Mouse (Mus musculus) Patski (cell line): Measurements from ENCODE around the gene Edn3. TPM values are rescaled to one million over a fixed set of nuclear protein-coding genes. Genes with fewer than 3 reads are reported as not detected.

Experiments used
- ATAC-seq: fragments of 100-300 bp; one replicate; pipeline ENCODE4 v1.8.0; 2021
- CTCF ChIA-PET: fragments of 350-600 bp; sonication (Branson Sonifier 250); formaldehyde crosslinking; loops from one replicate; lab custom pipeline; 2022; ENCODE audit warnings: inconsistent platforms; lab: Charles Lee
- POLR2A ChIA-PET: fragments of 350-600 bp; sonication (Branson Sonifier 250); formaldehyde crosslinking; loops from one replicate; lab custom pipeline; 2022; ENCODE audit warnings: antibody characterized with exemption, inconsistent platforms; lab: Charles Lee
- DNase-seq: peaks from one replicate; pipeline ENCODE4 v3.0.0-alpha.2; 2011; ENCODE audit warnings: low read depth, low spot score
- H3K27me3 ChIP-seq: fragments of 371-371 bp; one replicate; pipeline ENCODE4 v1.5.1; 2021
- CTCF ChIP-seq: fragments of 100-300 bp; IDR thresholded peaks from one replicate; pipeline ENCODE4 v1.5.1; 2021
- in situ Hi-C: fragments of 300-500 bp; cut with MboI; formaldehyde crosslinking; loops from 3 replicates; pipeline ENCODE4 v1.11.1; 2018; ENCODE audit warnings: low pct_unique_long_range_greater_than_20kb, mixed read lengths
- polyA plus RNA-seq: library from polyadenylated mRNA; unstranded; gene quantifications from one replicate; pipeline ENCODE4 v1.2.3, GENCODE M21; 2021

Edn3 gene
- not detected for polyA plus RNA-seq

GRCm38 (mm10) chr2:174760479-174761121 is at the start of gene Edn3:
Gene Edn3, plus strand, starts transcription at chr2:174760619.
- DNase-seq = no peak
- ChIA-PET POLR2A (no interaction called here), CTCF (no interaction called here)
- no peak for ATAC-seq
- no peak for TF ChIP-seq CTCF
- no peaks in the 10 kb centered on the region for H3K27me3 ChIP-seq
- in situ Hi-C loops = no loop called here

GRCm38 (mm10) chr2:174712043-174712442 is 48.4 kb upstream of the Edn3 start:
- no peak for ATAC-seq
- in situ Hi-C loops = no loop called here
- no peaks in the 10 kb centered on the region for H3K27me3 ChIP-seq
- POLR2A ChIA-PET = no interaction called here
- CTCF ChIA-PET = no interaction called here
- no peak for DNase-seq
- peak; percentile 14 for TF ChIP-seq CTCF

DNA sequence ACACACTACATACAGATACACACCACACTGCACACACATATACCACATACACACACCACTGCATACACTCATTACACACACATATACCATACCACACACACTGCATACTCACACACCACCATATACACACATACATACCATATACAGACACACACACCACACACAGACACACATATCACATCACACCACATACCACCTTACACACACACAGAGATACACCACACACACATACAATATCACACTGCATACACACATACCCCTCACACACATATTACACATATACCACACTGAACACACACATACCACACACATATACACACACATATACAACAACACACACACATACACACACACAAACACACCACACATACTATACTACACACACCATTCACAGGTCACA is 44.5 kb upstream of the Edn3 start:
- in situ Hi-C loops = no loop called here
- ChIA-PET CTCF (no interaction called here), POLR2A (no interaction called here)
- H3K27me3 ChIP-seq = peaks cover 12% of the 10 kb centered on the region
- ATAC-seq (no peak), DNase-seq (no peak)
- no peak for TF ChIP-seq CTCF

- H3K27me3 ChIP-seq = peaks cover 12% of the 10 kb centered on the region
- in situ Hi-C loops = no loop called here
- ChIA-PET CTCF (no interaction called here), POLR2A (no interaction called here)
- no peak for TF ChIP-seq CTCF
- DNase-seq (no peak), ATAC-seq (no peak)
Observed at GRCm38 (mm10) chr2:174717857-174718256, 42.6 kb upstream of the Edn3 start.

- POLR2A ChIA-PET = no interaction called here
- CTCF ChIA-PET = interaction anchor here (0.9 kb wide), 1 partner anchor 69 kb away, joined by 4 read pairs; no protein-coding TSS in a partner anchor
- in situ Hi-C loops = no loop called here
- TF ChIP-seq CTCF = no peak
- no peak for ATAC-seq
- H3K27me3 ChIP-seq = no peaks in the 10 kb centered on the region
- no peak for DNase-seq
Observed at GRCm38 (mm10) chr2:174727114-174727823, 33.1 kb upstream of the Edn3 start.

DNA sequence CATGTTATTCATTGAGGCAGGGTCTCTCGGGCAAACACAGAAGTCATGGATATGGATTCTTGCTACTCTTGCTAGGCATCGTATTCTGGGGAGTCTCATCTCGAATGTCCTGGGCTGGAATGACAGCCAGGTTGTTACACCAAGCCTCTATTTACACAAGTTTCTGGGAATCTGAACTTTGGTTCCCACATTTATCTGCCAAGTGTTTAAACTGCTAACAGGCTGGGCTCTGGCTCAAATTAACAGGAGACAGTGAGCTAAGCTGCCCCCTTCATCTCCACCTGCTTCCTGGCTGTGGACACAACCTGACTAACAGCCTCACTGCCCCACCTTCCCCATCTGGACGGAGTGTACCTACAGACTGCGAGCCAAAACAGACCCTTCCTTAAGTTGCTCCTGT is 28.5 kb upstream of the Edn3 start:
- ChIA-PET POLR2A (no interaction called here), CTCF (no interaction called here)
- DNase-seq (no peak), ATAC-seq (no peak)
- in situ Hi-C loops = no loop called here
- TF ChIP-seq CTCF = no peak
- H3K27me3 ChIP-seq = no peaks in the 10 kb centered on the region

DNA sequence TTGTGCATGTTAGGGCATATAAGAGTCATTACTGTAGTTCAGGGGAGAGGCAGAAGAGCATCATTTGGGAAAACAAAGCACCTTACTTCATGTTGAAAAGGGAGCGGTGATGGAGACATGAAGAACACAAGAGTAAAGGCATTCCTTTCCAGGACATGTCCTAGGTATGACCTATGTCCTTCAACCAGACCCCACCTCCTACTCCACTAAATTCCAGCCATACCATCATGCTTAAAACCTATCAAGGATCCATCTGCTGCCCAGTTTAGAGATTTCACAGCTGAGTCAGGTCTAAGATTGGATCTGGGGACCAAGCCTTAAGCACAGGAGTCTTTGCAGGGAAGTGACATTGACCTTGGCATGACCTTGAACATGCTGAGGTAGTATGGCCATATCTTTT is 25.1 kb upstream of the Edn3 start:
- in situ Hi-C loops = no loop called here
- ChIA-PET CTCF (no interaction called here), POLR2A (no interaction called here)
- no peak for ATAC-seq
- no peak for DNase-seq
- H3K27me3 ChIP-seq = no peaks in the 10 kb centered on the region
- no peak for TF ChIP-seq CTCF

- in situ Hi-C loops = no loop called here
- no peak for TF ChIP-seq CTCF
- DNase-seq = no peak
- no peaks in the 10 kb centered on the region for H3K27me3 ChIP-seq
- ChIA-PET CTCF (interaction anchor here (0.8 kb wide), 1 partner anchor 35 kb away, joined by 3 read pairs; no protein-coding TSS in a partner anchor), POLR2A (no interaction called here)
- ATAC-seq = no peak
Observed at GRCm38 (mm10) chr2:174747182-174747581, 13.2 kb upstream of the Edn3 start.

GRCm38 (mm10) chr2:174748381-174748780 is 12.0 kb upstream of the Edn3 start:
- TF ChIP-seq CTCF = no peak
- no peaks in the 10 kb centered on the region for H3K27me3 ChIP-seq
- ChIA-PET CTCF (no interaction called here), POLR2A (no interaction called here)
- ATAC-seq (no peak), DNase-seq (no peak)
- in situ Hi-C loops = no loop called here

- no peaks in the 10 kb centered on the region for H3K27me3 ChIP-seq
- POLR2A ChIA-PET = no interaction called here
- DNase-seq (no peak), ATAC-seq (no peak)
- no peak for TF ChIP-seq CTCF
- CTCF ChIA-PET = no interaction called here
- in situ Hi-C loops = no loop called here
Observed at GRCm38 (mm10) chr2:174753197-174753596, 7.2 kb upstream of the Edn3 start.

DNA sequence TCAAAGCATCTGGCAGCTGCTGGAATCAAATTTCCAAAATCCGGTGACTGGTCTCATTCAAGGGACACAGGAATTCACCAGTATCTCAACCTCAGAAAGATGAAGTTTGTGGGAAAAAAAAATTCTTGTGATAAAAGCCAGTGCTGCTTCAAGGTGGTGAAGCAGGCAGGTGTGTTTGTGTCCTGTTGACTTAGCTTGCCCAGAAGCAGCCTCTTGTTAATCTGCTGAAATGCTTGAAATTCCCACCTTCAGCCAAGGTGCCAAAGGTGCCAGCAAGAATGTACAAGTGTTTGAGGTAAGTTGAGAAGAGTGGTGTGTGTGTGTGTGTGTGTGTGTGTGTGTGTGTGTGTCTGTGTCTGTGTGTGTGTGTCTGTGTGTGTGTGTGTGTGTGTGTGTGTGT is 6.2 kb upstream of the Edn3 start:
- in situ Hi-C loops = no loop called here
- ChIA-PET POLR2A (interaction anchor here (0.7 kb wide), 1 partner anchor 14 kb away, joined by 4 read pairs; no protein-coding TSS in a partner anchor), CTCF (interaction anchor here (1.3 kb wide), 2 partner anchors 9 to 28 kb away, joined by 4 read pairs; no protein-coding TSS in a partner anchor)
- ATAC-seq (no peak), DNase-seq (no peak)
- no peak for TF ChIP-seq CTCF
- H3K27me3 ChIP-seq = no peaks in the 10 kb centered on the region
